Mouse (Mus musculus) cerebellum, postnatal 4 days (tissue): ENCODE results near the gene Krt17.
"Not testable (repeated sequence)": the region's sequence is repeated elsewhere in the genome, so short reads cannot be mapped to it uniquely, and the experiment has no call there.

Experiments used
- DNase-seq, 2 experiments: peaks; one replicate each; pipeline ENCODE4 v3.0.0; 2022; ENCODE audit warnings: low spot score in 2 of 2, mixed read lengths in 1 of 2

The Krt17 gene

GRCm38 (mm10) chr11:100262058-100262980 is 1.5 kb upstream of the Krt17 start:
- no peak for DNase-seq

- no peak for DNase-seq
These were observed 391 bp upstream of the Krt17 start for GRCm38 (mm10) chr11:100261235-100261605.

- DNase-seq = peak in 1 of 2 experiments; percentile 12
These were observed 1.8 kb downstream of the Krt17 start for GRCm38 (mm10) chr11:100259079-100259478.

- no peak for DNase-seq
These were observed 2.9 kb downstream of the Krt17 start for GRCm38 (mm10) chr11:100257967-100258366.

- DNase-seq = no peak
These were observed 5.3 kb downstream of the Krt17 start for GRCm38 (mm10) chr11:100255514-100255913.

GRCm38 (mm10) chr11:100254360-100255090 is 6.3 kb downstream of the Krt17 start:
- no peak for DNase-seq

GRCm38 (mm10) chr11:100248852-100249465 is 11.9 kb downstream of the Krt17 start, which contains the start of gene Krt16:
Gene Krt16, minus strand, starts transcription at chr11:100248902.
- DNase-seq = no peak

GRCm38 (mm10) chr11:100246471-100246870 is 14.4 kb downstream of the Krt17 start:
- not testable (repeated sequence) for DNase-seq

- not testable (repeated sequence) for DNase-seq
These were observed 20.6 kb downstream of the Krt17 start for GRCm38 (mm10) chr11:100240272-100240671.

- no peak for DNase-seq
These were observed 39.1 kb downstream of the Krt17 start for GRCm38 (mm10) chr11:100221741-100222140.

GRCm38 (mm10) chr11:100219304-100219703 is 41.5 kb downstream of the Krt17 start:
- no peak for DNase-seq

GRCm38 (mm10) chr11:100208542-100208941 is 52.3 kb downstream of the Krt17 start:
- DNase-seq = no peak

GRCm38 (mm10) chr11:100207498-100207897 is 53.3 kb downstream of the Krt17 start, which contains the start of gene Krt14:
Gene Krt14, minus strand, starts transcription at chr11:100207548.
- DNase-seq = no peak
